Mouse (Mus musculus) liver, adult 2 months (tissue): ENCODE results near the gene Sycn. TPM values are rescaled to one million over a fixed set of nuclear protein-coding genes. Genes with fewer than 3 reads are reported as not detected.
A peak's percentile ranks its signal among the peaks of the same experiment; 100 is the strongest.

ENCODE experiments used
- DNase-seq: peaks from one replicate; pipeline ENCODE4 v3.0.0-alpha.2; 2011; ENCODE audit warnings: low read depth, low spot score; ENCODE audit errors: extremely low read depth
- H3K27ac ChIP-seq: fragments of 200-500 bp; replicated peaks from 2 replicates; pipeline ENCODE4 v1.5.1; 2012; ENCODE audit warnings: low read depth, mild to moderate bottlenecking, control low read depth, inconsistent platforms, low read length; ENCODE audit not compliant: insufficient read depth
- H3K27me3 ChIP-seq: fragments of 200-500 bp; 2 replicates; pipeline ENCODE4 v1.6.1; 2012; ENCODE audit warnings: mild to moderate bottlenecking, moderate library complexity, low read length, inconsistent platforms; ENCODE audit not compliant: control insufficient read depth, insufficient read depth
- H3K36me3 ChIP-seq: fragments of 200-500 bp; 2 replicates; pipeline ENCODE4 v1.6.1; 2012; ENCODE audit warnings: low read length, inconsistent platforms; ENCODE audit not compliant: control insufficient read depth, insufficient read depth
- H3K4me1 ChIP-seq: fragments of 200-500 bp; 2 replicates; pipeline ENCODE4 v1.6.1; 2011; ENCODE audit warnings: low read length; ENCODE audit not compliant: control insufficient read depth, insufficient read depth
- H3K4me3 ChIP-seq: fragments of 200-500 bp; 2 replicates; pipeline ENCODE4 v1.5.1; 2011; ENCODE audit warnings: low read depth, mild to moderate bottlenecking, control low read depth, low read length, moderate library complexity; ENCODE audit not compliant: insufficient read depth
- H3K79me2 ChIP-seq: fragments of 200-500 bp; 2 replicates; pipeline ENCODE4 v1.6.1; 2012; ENCODE audit warnings: inconsistent platforms, mild to moderate bottlenecking, low read length, moderate library complexity; ENCODE audit not compliant: control insufficient read depth, insufficient read depth
- H3K9ac ChIP-seq: fragments of 200-500 bp; 2 replicates; pipeline ENCODE4 v1.6.1; 2012; ENCODE audit warnings: low read depth, mild to moderate bottlenecking, control low read depth, inconsistent platforms, low read length
- CTCF ChIP-seq: fragments of 200-500 bp; IDR thresholded peaks from 2 replicates; pipeline ENCODE4 v1.5.1; 2011; ENCODE audit warnings: low read depth, low read length, control low read depth
- POLR2A ChIP-seq: fragments of 200-500 bp; IDR thresholded peaks from 2 replicates; pipeline ENCODE4 v1.6.1; 2011; ENCODE audit warnings: low read length, control low read depth; ENCODE audit not compliant: insufficient read depth; ENCODE audit errors: extremely low read depth
- WGBS: fragments of 180-500 bp; shearing (Covaris S2); methylation state at CpG from one replicate; pipeline ENCODE4 v1.1.7; 2018; 5-methylcytosine and 5-hydroxymethylcytosine counted together
- polyA plus RNA-seq: library from polyadenylated mRNA; depleted of rRNA; stranded (reverse); fragments of >200 nt; gene quantifications from 2 replicates; pipeline ENCODE4 v1.2.3, GENCODE M21; 2012
- total RNA-seq: library from RNA; depleted of rRNA; stranded (reverse); fragments of >200 nt; gene quantifications from 2 replicates; pipeline ENCODE4 v1.2.3, GENCODE M21; 2014

Gene Sycn
- total and polyA plus RNA-seq, 2 experiments, result 1.4 to 16.4 TPM

DNA sequence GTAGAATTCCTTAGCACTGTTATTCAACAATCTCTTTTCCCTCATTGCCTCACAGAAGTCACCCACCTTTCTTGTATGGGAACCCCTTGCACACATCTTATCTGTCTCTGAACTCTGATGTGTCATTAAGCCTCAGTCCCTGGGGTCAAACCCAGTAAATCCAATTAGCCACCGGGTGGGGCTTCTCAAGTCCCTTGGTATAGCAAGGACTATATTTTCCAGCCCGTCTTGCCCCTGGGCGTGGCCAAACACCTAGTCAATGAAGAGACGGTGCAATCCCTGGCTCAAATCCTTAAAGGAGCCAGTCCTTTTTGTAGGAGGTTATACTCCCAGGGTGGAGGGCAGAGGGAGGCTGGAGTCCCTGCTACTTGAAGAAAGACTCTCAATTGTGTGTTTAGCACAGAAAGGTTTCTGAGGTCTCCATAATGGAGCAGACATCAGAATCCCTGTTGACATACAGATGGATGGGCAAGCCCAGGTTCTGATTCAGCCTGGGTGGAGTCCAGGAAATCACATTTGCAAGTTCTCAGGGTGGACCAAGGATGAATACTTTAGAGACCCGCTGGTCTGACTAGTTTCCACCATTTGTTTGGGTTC, 15.4 kb downstream of the Sycn start:
- no peak for DNase-seq
- WGBS, result 9% methylated on average over 5 of the region's 5 CpGs
- TF ChIP-seq POLR2A (no peak), CTCF (no peak)

DNA sequence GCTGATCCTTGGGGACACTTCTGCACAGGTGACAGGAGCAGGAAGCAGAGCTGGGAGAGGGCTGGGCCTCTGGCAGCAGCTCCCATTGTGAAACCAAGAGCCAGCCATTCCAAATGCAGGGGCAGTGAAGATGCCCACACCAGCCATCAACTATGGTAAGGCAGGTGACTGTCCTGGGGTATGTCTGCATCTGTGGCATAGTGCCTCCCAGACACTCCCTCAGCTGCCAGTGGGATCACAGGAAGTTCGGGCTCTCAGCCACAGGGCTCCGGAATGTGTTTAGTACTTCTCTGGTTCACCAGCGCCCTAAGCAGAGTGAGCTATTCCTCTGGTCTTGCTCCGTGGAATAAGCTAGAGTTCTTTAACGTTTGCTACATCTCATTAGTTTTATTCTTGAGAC, 16.4 kb downstream of the Sycn start:
- H3K27me3 ChIP-seq, result no peaks in the 10 kb centered on the region
- no peaks in the 10 kb centered on the region for H3K4me1 ChIP-seq
- H3K27ac ChIP-seq, result no peak overlapping the region
- no peak overlapping the region for H3K4me3 ChIP-seq
- 72% methylated on average over 5 of the region's 5 CpGs for WGBS
- no peak overlapping the region for H3K9ac ChIP-seq
- no peak for TF ChIP-seq CTCF
- TF ChIP-seq POLR2A, result no peak
- H3K36me3 ChIP-seq, result peaks cover 4% of the 10 kb centered on the region; the same call in 1 of the 2 replicates
- no peaks in the 10 kb centered on the region for H3K79me2 ChIP-seq
- DNase-seq, result no peak

More for the DNA sequence above, 15.4 kb downstream of the Sycn start:
- H3K27ac ChIP-seq, result no peak overlapping the region
- peaks cover 4% of the 10 kb centered on the region; the same call in 1 of the 2 replicates for H3K36me3 ChIP-seq
- no peaks in the 10 kb centered on the region for H3K27me3 ChIP-seq
- H3K79me2 ChIP-seq, result no peaks in the 10 kb centered on the region
- H3K4me3 ChIP-seq, result no peak overlapping the region
- no peaks in the 10 kb centered on the region for H3K4me1 ChIP-seq
- H3K9ac ChIP-seq, result no peak overlapping the region

DNA sequence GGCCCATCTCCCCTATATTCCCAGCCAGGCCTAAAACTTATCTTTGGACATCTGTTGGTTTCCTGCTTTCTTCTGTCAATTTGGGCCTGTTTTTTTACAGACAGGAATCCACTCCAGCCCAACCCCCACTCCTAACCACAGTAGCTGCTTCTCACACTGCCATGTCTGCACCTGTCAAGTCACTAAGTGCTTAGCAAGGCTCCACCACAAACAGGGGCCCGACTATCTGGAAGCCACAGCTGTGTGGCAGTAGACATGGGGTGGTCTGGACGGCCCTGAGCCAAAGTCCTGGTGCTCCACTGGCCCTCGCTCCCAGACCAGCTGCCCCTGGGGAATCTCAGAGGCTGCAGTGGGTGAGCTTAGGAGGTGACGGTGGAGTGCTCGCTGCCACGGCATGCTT, 17.0 kb downstream of the Sycn start:
- Histone ChIP-seq H3K27me3 (no peaks in the 10 kb centered on the region), H3K9ac (no peak overlapping the region), H3K4me3 (no peak overlapping the region), H3K79me2 (no peaks in the 10 kb centered on the region), H3K36me3 (peaks cover 4% of the 10 kb centered on the region; the same call in 1 of the 2 replicates), H3K4me1 (no peaks in the 10 kb centered on the region), H3K27ac (no peak overlapping the region)
- 84% methylated on average over 6 of the region's 6 CpGs for WGBS
- no peak for TF ChIP-seq CTCF
- TF ChIP-seq POLR2A, result no peak
- no peak for DNase-seq

DNA sequence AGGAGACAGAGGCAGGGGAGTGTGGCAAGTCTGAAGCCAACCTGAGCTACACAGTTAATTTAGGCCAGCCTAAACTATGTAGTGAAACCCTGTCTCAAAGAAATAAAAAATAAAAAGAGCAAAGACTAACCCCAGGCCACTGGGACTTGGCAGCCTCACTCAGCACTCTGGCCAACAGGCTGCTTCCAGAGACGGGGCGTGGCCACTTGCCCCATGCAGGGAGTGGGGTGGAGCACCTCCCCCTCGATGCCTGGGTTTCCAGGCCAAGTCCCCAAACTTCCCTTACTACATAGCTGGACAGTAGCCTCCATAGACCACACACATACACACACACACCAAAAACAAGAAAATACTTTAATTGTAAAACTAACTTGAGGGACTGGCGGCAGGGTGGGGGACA, 17.8 kb downstream of the Sycn start:
- TF ChIP-seq POLR2A, result no peak
- no peak for TF ChIP-seq CTCF
- no peaks in the 10 kb centered on the region for H3K4me1 ChIP-seq
- H3K9ac ChIP-seq, result no peak overlapping the region
- no peaks in the 10 kb centered on the region for H3K27me3 ChIP-seq
- no peak overlapping the region for H3K4me3 ChIP-seq
- no peaks in the 10 kb centered on the region for H3K79me2 ChIP-seq
- H3K36me3 ChIP-seq, result peaks cover 4% of the 10 kb centered on the region; the same call in 1 of the 2 replicates
- peak; percentile 67 for DNase-seq
- no peak overlapping the region for H3K27ac ChIP-seq
- WGBS, result 31% methylated on average over 4 of the region's 4 CpGs

DNA sequence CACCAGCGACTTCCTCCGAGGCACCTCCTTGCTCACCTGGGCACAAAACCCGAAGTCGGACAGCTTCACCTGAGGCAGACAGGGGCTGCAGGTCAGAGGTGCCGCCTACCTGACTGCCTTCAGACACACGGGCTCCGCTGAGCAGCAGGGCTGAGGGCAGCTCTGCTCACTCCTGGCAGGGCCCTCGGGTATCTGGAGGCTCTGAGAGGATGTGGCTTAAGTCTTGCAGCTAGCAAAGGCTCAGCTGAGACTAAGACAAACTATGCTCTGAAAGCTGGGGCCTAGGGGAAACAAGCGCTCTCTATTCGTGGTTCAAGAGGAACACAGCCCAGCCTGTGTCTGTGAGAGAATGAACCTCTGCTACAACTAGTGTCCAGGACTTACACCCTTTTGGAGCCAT, 20.2 kb downstream of the Sycn start:
- no peaks in the 10 kb centered on the region for H3K4me1 ChIP-seq
- H3K27ac ChIP-seq, result no peak overlapping the region
- 96% methylated on average over 10 of the region's 10 CpGs for WGBS
- no peak overlapping the region for H3K9ac ChIP-seq
- H3K27me3 ChIP-seq, result no peaks in the 10 kb centered on the region
- H3K79me2 ChIP-seq, result no peaks in the 10 kb centered on the region
- TF ChIP-seq CTCF (no peak), POLR2A (no peak)
- DNase-seq, result no peak
- peaks cover 4% of the 10 kb centered on the region; the same call in 1 of the 2 replicates for H3K36me3 ChIP-seq
- no peak overlapping the region for H3K4me3 ChIP-seq

DNA sequence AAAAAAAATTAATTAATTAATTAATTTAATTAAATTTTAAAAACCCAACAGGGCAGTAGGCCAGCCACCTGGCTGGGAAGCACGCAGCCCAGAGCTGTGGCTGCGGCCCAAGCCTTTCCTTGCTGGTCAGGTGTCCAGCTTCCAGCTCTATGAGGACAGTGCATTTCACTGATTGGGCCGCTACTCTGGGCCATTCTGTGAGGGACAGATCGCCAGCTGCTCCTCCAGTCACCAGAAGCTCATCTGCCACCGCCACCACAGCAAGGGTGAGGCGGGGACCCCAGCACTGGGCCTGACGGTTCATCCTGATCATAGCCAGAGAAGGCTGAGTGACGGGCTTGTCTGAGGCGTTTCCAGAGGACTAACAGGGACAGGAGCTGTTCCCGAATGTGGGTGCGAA, 21.3 kb downstream of the Sycn start:
- H3K27ac ChIP-seq, result no peak overlapping the region
- no peaks in the 10 kb centered on the region for H3K79me2 ChIP-seq
- no peak for DNase-seq
- H3K9ac ChIP-seq, result no peak overlapping the region
- no peak overlapping the region for H3K4me3 ChIP-seq
- no peak for TF ChIP-seq POLR2A
- TF ChIP-seq CTCF, result no peak
- peaks cover 4% of the 10 kb centered on the region; the same call in 1 of the 2 replicates for H3K36me3 ChIP-seq
- WGBS, result 94% methylated on average over 11 of the region's 11 CpGs
- H3K4me1 ChIP-seq, result no peaks in the 10 kb centered on the region
- H3K27me3 ChIP-seq, result no peaks in the 10 kb centered on the region
